Mouse (Mus musculus) cortical plate, adult 2 months (tissue): ENCODE results near the gene Nutf2. TPM values are rescaled to one million over a fixed set of nuclear protein-coding genes. Genes with fewer than 3 reads are reported as not detected.

ENCODE experiments used
- H3K27ac ChIP-seq: fragments of 200-500 bp; 2 replicates; pipeline ENCODE4 v1.5.1; 2012; ENCODE audit warnings: low read length, control low read depth, inconsistent platforms; ENCODE audit not compliant: insufficient read depth
- H3K4me1 ChIP-seq: fragments of 200-500 bp; 2 replicates; pipeline ENCODE4 v1.6.1; 2011; ENCODE audit warnings: low read length; ENCODE audit not compliant: control insufficient read depth, insufficient read depth
- H3K4me3 ChIP-seq: fragments of 200-500 bp; 2 replicates; pipeline ENCODE4 v1.5.1; 2011; ENCODE audit warnings: mild to moderate bottlenecking, low read length, control low read depth; ENCODE audit not compliant: insufficient read depth
- CTCF ChIP-seq: fragments of 200-500 bp; IDR thresholded peaks from 2 replicates; pipeline ENCODE4 v1.5.1; 2011; ENCODE audit warnings: mild to moderate bottlenecking, control low read depth, low read length; ENCODE audit not compliant: insufficient read depth; ENCODE audit errors: extremely low read depth
- POLR2A ChIP-seq: fragments of 200-500 bp; IDR thresholded peaks from 2 replicates; pipeline ENCODE4 v1.6.1; 2011; ENCODE audit warnings: mild to moderate bottlenecking, low read length, control low read depth; ENCODE audit not compliant: insufficient read depth; ENCODE audit errors: extremely low read depth
- polyA plus RNA-seq: library from polyadenylated mRNA; depleted of rRNA; stranded (reverse); fragments of >200 nt; gene quantifications from 2 replicates; pipeline ENCODE4 v1.2.3, GENCODE M21; 2012

The Nutf2 gene
- polyA plus RNA-seq, 1 experiment = 85.1 TPM

DNA sequence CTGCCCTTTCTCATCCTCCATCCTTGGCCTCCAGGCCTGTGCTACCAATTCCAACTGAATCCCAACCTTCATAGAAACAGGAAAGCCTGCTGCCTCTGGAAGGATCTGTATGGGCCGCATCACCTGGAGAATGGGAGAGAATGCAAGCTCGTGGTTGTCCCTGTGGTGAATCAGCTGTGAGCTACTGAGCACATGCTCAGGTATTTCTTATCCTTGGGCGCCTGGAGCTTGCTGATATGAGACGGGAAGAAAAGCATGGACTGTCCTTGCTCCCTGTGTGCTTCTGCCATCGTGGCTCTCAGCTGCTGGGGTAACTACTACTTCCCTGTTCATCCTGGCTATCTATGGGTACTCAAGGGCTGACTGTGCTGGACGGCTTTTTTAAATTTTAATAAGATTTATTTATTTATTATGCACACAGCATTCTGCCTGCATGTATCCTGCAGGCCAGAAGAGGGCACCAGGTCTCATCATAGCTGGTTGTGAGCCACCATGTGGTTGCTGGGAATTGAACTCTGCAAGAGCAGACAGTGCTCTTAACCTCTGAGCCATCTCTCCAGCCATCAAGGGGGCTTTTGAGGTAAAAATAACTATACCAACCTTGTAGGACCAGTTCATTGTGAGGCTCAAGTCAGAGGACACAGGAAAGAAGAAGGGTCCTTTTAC lies 6.1 kb downstream of the Nutf2 start:
- TF ChIP-seq POLR2A (no peak), CTCF (0 out of 2 replicates have a peak, but pooled peaks have one; percentile 2)
- Histone ChIP-seq H3K4me3 (no peak overlapping the region), H3K4me1 (peaks cover 1% of the 10 kb centered on the region; the same call in 1 of the 2 replicates), H3K27ac (no peak overlapping the region)

GRCm38 (mm10) chr8:105874301-105874700 lies 13.9 kb downstream of the Nutf2 start:
- no peak overlapping the region for H3K4me3 ChIP-seq
- peak overlapping the region; percentile 30 for H3K27ac ChIP-seq
- TF ChIP-seq CTCF = no peak
- no peak for TF ChIP-seq POLR2A
- peaks cover 12% of the 10 kb centered on the region for H3K4me1 ChIP-seq

- Histone ChIP-seq H3K27ac (0 out of 2 replicates have a peak within 1 kb of the TSS, but pooled peaks have one; percentile 2), H3K4me3 (peak within 1 kb of the TSS; percentile 79), H3K4me1 (peaks cover 9% of the 10 kb centered on the region)
- TF ChIP-seq CTCF (no peak), POLR2A (peak; percentile 88)
Observed at GRCm38 (mm10) chr8:105880754-105881520, 20.6 kb downstream of the Nutf2 start, which contains the start of gene Edc4. Gene Edc4, plus strand, starts transcription at chr8:105880881.

GRCm38 (mm10) chr8:105889756-105890465 lies 29.5 kb downstream of the Nutf2 start:
- no peak overlapping the region for H3K4me3 ChIP-seq
- H3K27ac ChIP-seq = no peak overlapping the region
- H3K4me1 ChIP-seq = no peaks in the 10 kb centered on the region
- TF ChIP-seq CTCF = no peak
- no peak for TF ChIP-seq POLR2A

GRCm38 (mm10) chr8:105890870-105891269 lies 30.5 kb downstream of the Nutf2 start:
- Histone ChIP-seq H3K4me1 (no peaks in the 10 kb centered on the region), H3K27ac (0 out of 2 replicates have a peak overlapping the region, but pooled peaks have one; percentile 35), H3K4me3 (no peak overlapping the region)
- no peak for TF ChIP-seq CTCF
- TF ChIP-seq POLR2A = no peak

DNA sequence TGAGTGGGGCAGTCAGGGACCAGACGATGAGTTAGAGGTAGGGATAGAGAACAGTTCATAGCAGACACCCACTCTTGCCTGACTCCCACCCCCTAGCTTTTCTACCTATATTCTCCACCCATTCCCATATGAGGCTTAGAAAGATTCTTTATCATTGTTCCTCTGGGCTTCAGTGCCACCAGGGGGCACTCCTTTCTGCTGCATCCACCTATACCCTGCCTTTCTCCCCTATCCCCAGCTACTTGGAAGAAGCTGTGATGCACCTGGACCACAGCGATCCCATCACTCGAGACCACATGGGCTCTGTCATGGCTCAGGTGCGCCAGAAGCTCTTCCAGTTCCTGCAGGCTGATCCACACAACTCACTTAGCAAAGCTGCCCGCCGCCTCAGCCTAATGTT lies 32.1 kb downstream of the Nutf2 start:
- Histone ChIP-seq H3K4me3 (no peak overlapping the region), H3K4me1 (no peaks in the 10 kb centered on the region), H3K27ac (no peak overlapping the region)
- TF ChIP-seq CTCF = peak; percentile 69
- 0 out of 2 replicates have a peak, but pooled peaks have one; percentile 9 for TF ChIP-seq POLR2A

DNA sequence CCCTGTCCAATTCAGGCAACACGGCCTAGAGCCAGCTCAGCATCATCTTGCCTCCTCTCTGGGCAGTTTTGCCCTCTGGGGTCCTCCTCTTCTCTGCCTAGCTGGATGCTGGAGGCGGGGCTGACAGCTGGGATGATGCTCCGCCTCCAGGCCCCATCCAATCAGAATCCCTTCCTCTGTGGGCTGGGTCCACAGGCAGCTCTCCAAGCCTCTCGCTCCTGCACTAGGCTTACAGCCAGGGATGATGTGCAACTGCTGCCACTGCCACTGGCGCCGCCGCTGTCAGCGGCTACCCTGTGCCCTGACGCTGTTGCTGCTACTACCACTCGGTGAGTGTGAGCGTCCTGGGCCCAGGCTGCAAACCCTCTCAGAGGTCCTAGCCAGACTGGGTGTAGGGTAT lies 33.0 kb downstream of the Nutf2 start, which contains the start of gene Nrn1l:
Gene Nrn1l, plus strand, starts transcription at position 229 of the 400 bp plus-strand sequence.
- no peak within 1 kb of the TSS for H3K4me3 ChIP-seq
- peak within 1 kb of the TSS; percentile 47 for H3K27ac ChIP-seq
- TF ChIP-seq CTCF (no peak), POLR2A (peak; percentile 53; the same call in 1 of the 2 replicates)
- no peaks in the 10 kb centered on the region for H3K4me1 ChIP-seq

DNA sequence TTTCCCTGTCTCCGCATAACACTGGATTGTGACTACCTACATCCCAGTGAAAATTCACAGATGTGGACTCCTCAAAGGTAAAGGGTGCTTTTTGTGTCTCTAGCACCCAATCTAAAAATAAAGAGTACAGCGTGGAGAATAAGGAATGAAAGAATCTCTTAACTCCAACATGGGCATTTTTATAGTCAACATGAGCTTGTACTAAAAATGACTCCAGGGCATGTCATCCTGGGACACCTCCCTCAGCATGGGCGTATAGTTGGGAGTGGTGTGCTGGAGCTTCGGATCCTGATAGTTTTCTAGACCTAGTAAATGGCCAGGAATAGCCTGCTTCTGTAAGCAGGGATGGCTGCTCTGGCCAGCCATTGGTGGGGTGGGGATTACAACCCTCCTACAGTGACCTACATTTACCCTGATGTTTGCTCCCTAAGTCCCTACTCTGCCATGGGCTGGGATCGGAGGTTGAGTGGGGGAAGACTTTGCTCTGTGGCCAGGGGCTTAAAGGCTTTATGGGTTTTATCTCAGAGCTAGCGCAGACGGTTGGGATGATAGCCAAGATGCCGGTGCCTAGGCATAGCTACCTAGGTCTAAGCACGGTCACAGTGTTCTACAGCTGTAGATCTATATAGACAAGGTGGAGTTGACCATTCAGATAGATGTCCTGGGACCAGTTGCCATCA lies 37.6 kb downstream of the Nutf2 start:
- no peak overlapping the region for H3K4me3 ChIP-seq
- TF ChIP-seq POLR2A (no peak), CTCF (no peak)

More for the DNA sequence above, 37.6 kb downstream of the Nutf2 start:
- no peaks in the 10 kb centered on the region for H3K4me1 ChIP-seq
- no peak overlapping the region for H3K27ac ChIP-seq
